Mouse (Mus musculus) MEL (cell line): ENCODE data around the gene Tmem102. TPM values are rescaled to one million over a fixed set of nuclear protein-coding genes. Genes with fewer than 3 reads are reported as not detected.

Source experiments
- DNase-seq: peaks from one replicate; pipeline ENCODE4 v3.0.0; 2011; ENCODE audit warnings: low read depth, low spot score
- H3K27ac ChIP-seq: 2 replicates; pipeline ENCODE4 v1.5.1; 2012; ENCODE audit warnings: low read depth, mild to moderate bottlenecking, control low read depth, low read length, moderate library complexity; ENCODE audit not compliant: control insufficient read depth
- H3K27me3 ChIP-seq, 2 experiments: fragments of 150-350 bp in 1 of 2; sonication (generic) in 1 of 2; 2 replicates each; pipeline ENCODE4 v1.6.1; 2012; ENCODE audit warnings: low read length in 2 of 2, mild to moderate bottlenecking in 2 of 2, improper control_type of control experiment in 1 of 2, moderate library complexity in 1 of 2; ENCODE audit not compliant: insufficient read depth in 2 of 2, control insufficient read depth in 1 of 2
- H3K36me3 ChIP-seq, 2 experiments: 2 replicates each; pipeline ENCODE4 v1.6.1; 2012 to 2014; ENCODE audit warnings: low read length in 2 of 2, improper control_type of control experiment in 1 of 2, inconsistent platforms in 1 of 2, mild to moderate bottlenecking in 1 of 2; ENCODE audit not compliant: insufficient read depth in 2 of 2, control insufficient read depth in 1 of 2
- H3K4me1 ChIP-seq, 2 experiments: fragments of 150-350 bp in 1 of 2; sonication (generic) in 1 of 2; 2 replicates each; pipeline ENCODE4 v1.6.1; 2012; ENCODE audit warnings: low read length in 2 of 2, improper control_type of control experiment in 1 of 2, mild to moderate bottlenecking in 1 of 2; ENCODE audit not compliant: insufficient read depth in 2 of 2, control insufficient read depth in 1 of 2
- H3K4me3 ChIP-seq, 2 experiments: fragments of 150-350 bp in 1 of 2; sonication (generic) in 1 of 2; 2 replicates each; pipeline ENCODE4 v1.5.1; 2012; ENCODE audit warnings: low read depth in 2 of 2, low read length in 2 of 2, mild to moderate bottlenecking in 2 of 2, moderate library complexity in 2 of 2, control low read depth in 1 of 2, improper control_type of control experiment in 1 of 2; ENCODE audit not compliant: control insufficient read depth in 1 of 2, insufficient read depth in 1 of 2
- H3K79me2 ChIP-seq: 2 replicates; pipeline ENCODE4 v1.6.1; 2012; ENCODE audit warnings: mild to moderate bottlenecking, low read length, moderate library complexity; ENCODE audit not compliant: control insufficient read depth, poor library complexity, insufficient read depth
- H3K9ac ChIP-seq: 2 replicates; pipeline ENCODE4 v1.6.1; 2012; ENCODE audit warnings: low read depth, mild to moderate bottlenecking, control low read depth, low read length, moderate library complexity; ENCODE audit not compliant: control insufficient read depth, poor library complexity, severe bottlenecking
- H3K9me3 ChIP-seq: fragments of 150-350 bp; sonication (generic); replicated peaks from 2 replicates; pipeline ENCODE4 v1.6.1; 2012; ENCODE audit warnings: mild to moderate bottlenecking, low read length, improper control_type of control experiment, moderate library complexity; ENCODE audit not compliant: insufficient read depth
- CHD1 ChIP-seq: IDR thresholded peaks from 2 replicates; pipeline ENCODE4 v1.6.1; 2012; ENCODE audit warnings: low read depth, mild to moderate bottlenecking, inconsistent platforms, low read length, improper control_type of control experiment
- CHD2 ChIP-seq: IDR thresholded peaks from 2 replicates; pipeline ENCODE4 v1.6.1; 2011; ENCODE audit warnings: low read length, improper control_type of control experiment
- CTCF ChIP-seq, 3 experiments: IDR thresholded peaks in 2 of 3; conservative IDR thresholded peaks in 1 of 3; 2 replicates each; pipeline ENCODE4 v1.5.1; 2011 to 2012; ENCODE audit warnings: low read length in 3 of 3, low read depth in 2 of 3, mild to moderate bottlenecking in 2 of 3, improper control_type of control experiment in 1 of 3, inconsistent platforms in 1 of 3, mixed read lengths in 1 of 3, moderate library complexity in 1 of 3; ENCODE audit not compliant: control insufficient read depth in 1 of 3, insufficient read depth in 1 of 3, poor library complexity in 1 of 3, severe bottlenecking in 1 of 3
- E2F4 ChIP-seq: IDR thresholded peaks from 2 replicates; pipeline ENCODE4 v1.6.1; 2011; ENCODE audit warnings: low read depth, low read length, improper control_type of control experiment, borderline replicate concordance
- ELF1 ChIP-seq: IDR thresholded peaks from 2 replicates; pipeline ENCODE4 v1.6.1; 2014; ENCODE audit warnings: low read depth, mild to moderate bottlenecking, inconsistent platforms, low read length, improper control_type of control experiment, moderate library complexity
- EP300 ChIP-seq, 2 experiments: IDR thresholded peaks; 2 replicates each; pipeline ENCODE4 v1.6.1; 2011; ENCODE audit warnings: improper control_type of control experiment in 2 of 2, low read length in 2 of 2, low read depth in 1 of 2, mild to moderate bottlenecking in 1 of 2
- ETS1 ChIP-seq: IDR thresholded peaks from 2 replicates; pipeline ENCODE4 v1.6.1; 2012; ENCODE audit warnings: low read depth, mild to moderate bottlenecking, inconsistent platforms, low read length, improper control_type of control experiment, moderate library complexity
- GABPA ChIP-seq: IDR thresholded peaks from 2 replicates; pipeline ENCODE4 v1.6.1; 2012; ENCODE audit warnings: low read depth, mild to moderate bottlenecking, inconsistent platforms, low read length, improper control_type of control experiment, moderate library complexity
- JUND ChIP-seq: IDR thresholded peaks from 2 replicates; pipeline ENCODE4 v1.6.1; 2011; ENCODE audit warnings: low read depth, mild to moderate bottlenecking, improper control_type of control experiment, low read length
- MAX ChIP-seq: IDR thresholded peaks from 2 replicates; pipeline ENCODE4 v1.6.1; 2011; ENCODE audit warnings: low read length, improper control_type of control experiment
- MAZ ChIP-seq: IDR thresholded peaks from 2 replicates; pipeline ENCODE4 v1.6.1; 2012; ENCODE audit warnings: low read depth, mild to moderate bottlenecking, inconsistent platforms, low read length, improper control_type of control experiment
- MEF2A ChIP-seq: IDR thresholded peaks from 2 replicates; pipeline ENCODE4 v1.6.1; 2014; ENCODE audit warnings: low read depth, mild to moderate bottlenecking, inconsistent platforms, low read length, improper control_type of control experiment; ENCODE audit not compliant: poor library complexity, insufficient replicate concordance, severe bottlenecking; ENCODE audit errors: extremely low read depth
- MXI1 ChIP-seq: IDR thresholded peaks from 2 replicates; pipeline ENCODE4 v1.6.1; 2011; ENCODE audit warnings: mild to moderate bottlenecking, low read depth, low read length, improper control_type of control experiment
- MYB ChIP-seq: IDR thresholded peaks from 2 replicates; pipeline ENCODE4 v1.6.1; 2011; ENCODE audit warnings: mild to moderate bottlenecking, low read depth, low read length, improper control_type of control experiment
- POLR2A ChIP-seq, 2 experiments: IDR thresholded peaks; 2 replicates each; pipeline ENCODE4 v1.6.1; 2011 to 2012; ENCODE audit warnings: low read length in 2 of 2, mild to moderate bottlenecking in 2 of 2, control low read depth in 1 of 2, improper control_type of control experiment in 1 of 2, low read depth in 1 of 2, moderate library complexity in 1 of 2; ENCODE audit not compliant: control insufficient read depth in 1 of 2, insufficient read depth in 1 of 2, poor library complexity in 1 of 2
- POLR2AphosphoS5 ChIP-seq: IDR thresholded peaks from 2 replicates; pipeline ENCODE4 v1.6.1; 2012; ENCODE audit warnings: low read depth, borderline replicate concordance, mild to moderate bottlenecking, inconsistent platforms, low read length, moderate library complexity, mixed read lengths
- RCOR1 ChIP-seq: IDR thresholded peaks from 2 replicates; pipeline ENCODE4 v1.6.1; 2012; ENCODE audit warnings: low read depth, mild to moderate bottlenecking, inconsistent platforms, low read length, improper control_type of control experiment
- SIN3A ChIP-seq: IDR thresholded peaks from 2 replicates; pipeline ENCODE4 v1.6.1; 2012; ENCODE audit warnings: low read length, improper control_type of control experiment, inconsistent platforms
- SMC3 ChIP-seq: IDR thresholded peaks from 2 replicates; pipeline ENCODE4 v1.6.1; 2011; ENCODE audit warnings: low read depth, low read length, improper control_type of control experiment
- TBP ChIP-seq: IDR thresholded peaks from 2 replicates; pipeline ENCODE4 v1.8.0; 2011; ENCODE audit warnings: low read depth, low read length, improper control_type of control experiment
- TCF12 ChIP-seq: IDR thresholded peaks from 2 replicates; pipeline ENCODE4 v1.6.1; 2014; ENCODE audit warnings: low read depth, mild to moderate bottlenecking, inconsistent platforms, low read length, improper control_type of control experiment, moderate library complexity
- USF1 ChIP-seq: IDR thresholded peaks from 2 replicates; pipeline ENCODE4 v1.6.1; 2014; ENCODE audit warnings: low read depth, mild to moderate bottlenecking, inconsistent platforms, low read length, improper control_type of control experiment, moderate library complexity
- ZC3H11A ChIP-seq: IDR thresholded peaks from 2 replicates; pipeline ENCODE4 v1.6.1; 2012; ENCODE audit warnings: low read depth, mild to moderate bottlenecking, inconsistent platforms, low read length, improper control_type of control experiment
- ZKSCAN1 ChIP-seq: IDR thresholded peaks from 2 replicates; pipeline ENCODE4 v1.6.1; 2012; ENCODE audit warnings: low read depth, mild to moderate bottlenecking, inconsistent platforms, low read length, improper control_type of control experiment, moderate library complexity
- polyA plus RNA-seq, 2 experiments: library from polyadenylated mRNA; stranded (reverse) in 1 of 2; unstranded in 1 of 2; fragments of >175 nt in 1 of 2; fragments of >200 nt in 1 of 2; gene quantifications; 2 replicates each; pipeline versions ENCODE4 v1.2.1 to v1.2.4; 2012; ENCODE audit warnings: low replicate concordance in 2 of 2, low read depth in 1 of 2; ENCODE audit not compliant: insufficient read length in 2 of 2, insufficient read depth in 1 of 2, missing spikeins in 1 of 2
- total RNA-seq: library from RNA; depleted of rRNA; stranded (reverse); fragments of 300-350 nt; gene quantifications from 2 replicates; pipeline ENCODE4 v1.2.3, GENCODE M21; 2012

The Tmem102 gene
- total and polyA plus RNA-seq, 3 experiments: 0.31 to 2.4 TPM; not detected in 1

GRCm38 (mm10) chr11:69799394-69800137 lies 5.9 kb downstream of the Tmem102 start:
- H3K4me3 ChIP-seq: peak overlapping the region; percentile 58 to 89
- peak overlapping the region; percentile 77 for H3K9ac ChIP-seq
- peaks cover 8 to 20% of the 10 kb centered on the region in 2 experiments for H3K4me1 ChIP-seq
- TF ChIP-seq CHD1 (no peak), POLR2AphosphoS5 (no peak), RCOR1 (no peak), MEF2A (no peak), EP300 (IDR thresholded peaks at IDR 0.05; ENCODE audit: low read depth in 1 of 2, low read length in 2 of 2) (peak; percentile 44; a peak in 3 of 4 replicates), SMC3 (no peak), CHD2 (peak; percentile 51), USF1 (no peak), POLR2A (IDR thresholded peaks at IDR 0.05; ENCODE audit: control insufficient read depth in 1 of 2, insufficient read depth in 1 of 2, low read depth in 1 of 2, low read length in 2 of 2, poor library complexity in 1 of 2) (no peak), ELF1 (peak; percentile 66), TCF12 (peak; percentile 62), GABPA (no peak), TBP (0 out of 2 replicates have a peak, but pooled peaks have one; percentile 24), CTCF (IDR thresholded peaks at IDR 0.05 in 2 of 3, conservative IDR thresholded peaks at IDR 0.05 in 1 of 3; ENCODE audit: control insufficient read depth in 1 of 3, insufficient read depth in 1 of 3, low read depth in 2 of 3, low read length in 3 of 3, poor library complexity in 1 of 3, severe bottlenecking in 1 of 3) (no peak), SIN3A (peak; percentile 15; the same call in 1 of the 2 replicates), MAX (no peak), ETS1 (peak; percentile 57; the same call in 1 of the 2 replicates), ZKSCAN1 (no peak), E2F4 (no peak), JUND (0 out of 2 replicates have a peak, but pooled peaks have one; percentile 83), MYB (no peak), MAZ (peak; percentile 61; the same call in 1 of the 2 replicates), ZC3H11A (no peak), MXI1 (0 out of 2 replicates have a peak, but pooled peaks have one; percentile 50)
- H3K27me3 ChIP-seq: no peaks in the 10 kb centered on the region
- peak; percentile 92 for DNase-seq
- H3K27ac ChIP-seq: peak overlapping the region; percentile 74
- peaks cover 8% of the 10 kb centered on the region; the same call in 1 of the 2 replicates for H3K79me2 ChIP-seq
- peaks cover 0 to 11% of the 10 kb centered on the region in 2 experiments; a peak in 2 of 4 replicates for H3K36me3 ChIP-seq
- no peaks in the 10 kb centered on the region for H3K9me3 ChIP-seq
